In the genomic region with DNA sequence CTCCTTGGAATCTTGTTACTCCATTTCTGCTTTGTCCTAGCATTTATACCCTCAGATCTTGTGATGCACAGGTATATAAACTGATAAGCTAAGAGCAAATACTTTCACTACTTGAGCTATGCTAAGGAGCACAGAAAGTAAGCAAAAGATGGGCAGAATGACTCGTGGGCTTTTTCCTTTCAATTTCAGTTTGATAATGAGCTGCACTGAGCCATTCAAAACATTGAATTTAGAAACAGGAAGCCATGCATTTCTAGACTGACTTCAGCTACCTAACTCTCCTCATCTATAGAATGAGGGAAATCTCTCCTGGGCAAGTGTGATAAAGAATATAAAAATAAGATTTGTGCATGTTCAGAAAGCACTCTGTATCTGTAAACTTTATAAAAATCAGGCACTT, we compare ENCODE assay signal across 21 mouse cellular contexts.
"Had no signal": no experiment of that assay in that cellular context is flagged by ENCODE, and none has a peak within 500 bp of the region (broad histone marks: within the 10 kb centered on the region; RNA-seq: fewer than 3 reads in every experiment).

No protein-coding gene starts in this region.

- H3K9me3 ChIP-seq: limb, embryonic 10.5 days; limb, embryonic 13.5 days; liver, embryonic 12.5 days; liver, embryonic 15.5 days; lung, embryonic 15.5 days; neural tube, embryonic 15.5 days had no signal

- H3K4me1 ChIP-seq: limb, embryonic 13.5 days; liver, embryonic 12.5 days; liver, embryonic 15.5 days; lung, embryonic 15.5 days; neural tube, embryonic 12.5 days; neural tube, embryonic 15.5 days had no signal

- H3K36me3 ChIP-seq: limb, embryonic 10.5 days; limb, embryonic 13.5 days; liver, embryonic 12.5 days; liver, embryonic 15.5 days; lung, embryonic 15.5 days; neural tube, embryonic 12.5 days; neural tube, embryonic 15.5 days had no signal

- H3K27me3 ChIP-seq: limb, embryonic 13.5 days; liver, embryonic 12.5 days; liver, embryonic 15.5 days; lung, embryonic 15.5 days; neural tube, embryonic 12.5 days; neural tube, embryonic 15.5 days had no signal

- ATAC-seq: intestine, embryonic 16.5 days; liver, embryonic 12.5 days had no signal

- H3K4me3 ChIP-seq: limb, embryonic 10.5 days; limb, embryonic 13.5 days; liver, embryonic 12.5 days; liver, embryonic 15.5 days; lung, embryonic 15.5 days; neural tube, embryonic 12.5 days; neural tube, embryonic 15.5 days had no signal

- DNase-seq: kidney, adult 2 months; kidney, postnatal 36 days; liver; lung, adult 18-20 months; lung, postnatal 10 days; lung, postnatal 36 days; midbrain, embryonic 14.5 days; right cerebral cortex, adult 18-20 months; right cerebral cortex, postnatal 14 days; right cerebral cortex, postnatal 4 days; thymus, adult 2 months; thymus, postnatal 14 days; thymus, postnatal 4 days had no signal
